Mouse (Mus musculus) lung, adult 2 months (tissue): ENCODE data around the gene Kti12.

Experiments
- CTCF ChIP-seq: fragments of 200-500 bp; IDR thresholded peaks from 2 replicates; pipeline ENCODE4 v1.5.1; 2011; ENCODE audit warnings: mild to moderate bottlenecking, low read length, control low read depth; ENCODE audit not compliant: insufficient read depth
- POLR2A ChIP-seq: fragments of 200-500 bp; IDR thresholded peaks from 2 replicates; pipeline ENCODE4 v1.6.1; 2011; ENCODE audit warnings: low read depth, mild to moderate bottlenecking, control low read depth, low read length, borderline replicate concordance; ENCODE audit errors: extremely low read depth

GRCm38 (mm10) chr4:108841920-108842578, 5.5 kb upstream of the Kti12 start:
- no peak for TF ChIP-seq CTCF
- TF ChIP-seq POLR2A: no peak
